In genomic region chr17:43544040-43544439, GRCm38 (mm10) we compare ENCODE assay signal across 45 mouse cellular contexts. TPM values are rescaled to one million over a fixed set of nuclear protein-coding genes. Genes with fewer than 3 reads are reported as not detected.
"Had no signal": no experiment of that assay in that cellular context is flagged by ENCODE, and none has a peak within 500 bp of the region (broad histone marks: within the 10 kb centered on the region; RNA-seq: fewer than 3 reads in every experiment).

No protein-coding gene starts in this region.

- H3K4me3 ChIP-seq: left cerebral cortex, adult 2 months; limb, embryonic 10.5 days; limb, embryonic 12.5 days; limb, embryonic 13.5 days; limb, embryonic 15.5 days; liver, embryonic 12.5 days; liver, embryonic 13.5 days; liver, embryonic 15.5 days; lung, embryonic 15.5 days; midbrain, embryonic 10.5 days; midbrain, embryonic 12.5 days; midbrain, embryonic 13.5 days; midbrain, embryonic 15.5 days; myocyte; neural tube, embryonic 12.5 days had no signal

- H3K9ac ChIP-seq: limb, embryonic 12.5 days; limb, embryonic 13.5 days; limb, embryonic 15.5 days; liver, embryonic 12.5 days; liver, embryonic 13.5 days; liver, embryonic 14.5 days; liver, embryonic 15.5 days; liver, postnatal 0 days; lung, embryonic 14.5 days; lung, embryonic 15.5 days; midbrain, embryonic 12.5 days; midbrain, embryonic 13.5 days; midbrain, embryonic 15.5 days; neural tube, embryonic 12.5 days had no signal

- H3K4me1 ChIP-seq: limb, embryonic 10.5 days; limb, embryonic 12.5 days; limb, embryonic 13.5 days; limb, embryonic 15.5 days; liver, embryonic 12.5 days; liver, embryonic 13.5 days; liver, embryonic 15.5 days; lung, embryonic 15.5 days; midbrain, embryonic 12.5 days; midbrain, embryonic 13.5 days; midbrain, embryonic 15.5 days; neural tube, embryonic 12.5 days had no signal

- H3K4me2 ChIP-seq: limb, embryonic 12.5 days; limb, embryonic 13.5 days; limb, embryonic 15.5 days; liver, embryonic 11.5 days; liver, embryonic 12.5 days; liver, embryonic 13.5 days; liver, embryonic 15.5 days; lung, embryonic 14.5 days; lung, embryonic 15.5 days; midbrain, embryonic 11.5 days; midbrain, embryonic 12.5 days; midbrain, embryonic 13.5 days; midbrain, embryonic 15.5 days; neural tube, embryonic 12.5 days had no signal

- H3K27ac ChIP-seq: left cerebral cortex, adult 2 months; limb, embryonic 10.5 days; limb, embryonic 12.5 days; limb, embryonic 13.5 days; limb, embryonic 15.5 days; liver, embryonic 12.5 days; liver, embryonic 13.5 days; liver, embryonic 14.5 days; liver, embryonic 15.5 days; lung, embryonic 15.5 days; macrophage; midbrain, embryonic 10.5 days; midbrain, embryonic 12.5 days; midbrain, embryonic 13.5 days; midbrain, embryonic 15.5 days; neural tube, embryonic 12.5 days had no signal

- ATAC-seq: liver, embryonic 12.5 days; liver, postnatal 0 days; lung, postnatal 0 days; midbrain, embryonic 13.5 days; midbrain, embryonic 15.5 days; midbrain, embryonic 16.5 days had no signal

- H3K36me3 ChIP-seq: limb, embryonic 10.5 days; limb, embryonic 12.5 days; limb, embryonic 13.5 days; limb, embryonic 15.5 days; liver, embryonic 12.5 days; liver, embryonic 13.5 days; liver, embryonic 15.5 days; lung, embryonic 15.5 days; midbrain, embryonic 10.5 days; midbrain, embryonic 12.5 days; midbrain, embryonic 13.5 days; midbrain, embryonic 15.5 days; neural tube, embryonic 12.5 days had no signal

- H3K9me3 ChIP-seq: limb, embryonic 10.5 days; limb, embryonic 12.5 days; limb, embryonic 13.5 days; limb, embryonic 15.5 days; liver, embryonic 12.5 days; liver, embryonic 13.5 days; liver, embryonic 15.5 days; lung, embryonic 15.5 days; midbrain, embryonic 10.5 days; midbrain, embryonic 12.5 days; midbrain, embryonic 13.5 days; midbrain, embryonic 15.5 days; neural tube, embryonic 12.5 days had no signal

- H3K27me3 ChIP-seq: limb, embryonic 12.5 days; limb, embryonic 13.5 days; limb, embryonic 15.5 days; liver, embryonic 12.5 days; liver, embryonic 13.5 days; liver, embryonic 15.5 days; lung, embryonic 15.5 days; midbrain, embryonic 12.5 days; midbrain, embryonic 13.5 days; midbrain, embryonic 15.5 days; neural tube, embryonic 12.5 days had no signal

- DNase-seq: left cerebral cortex, postnatal 4 days; liver; liver, embryonic 13.5 days; liver, postnatal 0 days; lung, adult 18-20 months; lung, adult 2 months; lung, embryonic 14.5 days; lung, postnatal 10 days; lung, postnatal 14 days; lung, postnatal 36 days; lung, postnatal 4 days; midbrain, embryonic 14.5 days had no signal

RNA-seq across cellular contexts. Expression of gene Ankrd66, which starts 0.6 kb away (rescaled TPM):
- total RNA-seq: left cerebral cortex, postnatal 10 days; left cerebral cortex, postnatal 14 days; liver, adult 2 months; megakaryocyte-erythroid progenitor cell, adult 5-6 weeks; midbrain, postnatal 0 days had no signal
- polyA plus RNA-seq: limb, embryonic 11.5 days; limb, embryonic 12.5 days; liver, adult 2 months; liver, embryonic 11.5 days; liver, embryonic 12.5 days; liver, embryonic 13.5 days; liver, embryonic 15.5 days; liver, embryonic 16.5 days; midbrain, embryonic 12.5 days; neural tube, embryonic 12.5 days had no signal

RNA-seq across cellular contexts. Expression of gene Pla2g7, which starts 23.9 kb away (rescaled TPM):
- total RNA-seq: megakaryocyte-erythroid progenitor cell, adult 5-6 weeks had no signal

RNA-seq across cellular contexts. Expression of gene Mep1a, which starts 41.4 kb away (rescaled TPM):
- total RNA-seq: left cerebral cortex, adult 2 months; left cerebral cortex, adult 8-10 months; left cerebral cortex, postnatal 14 days; left cerebral cortex, postnatal 25 days; left cerebral cortex, postnatal 36 days; left cerebral cortex, postnatal 4 days; liver, adult 2 months; megakaryocyte-erythroid progenitor cell, adult 5-6 weeks; midbrain, postnatal 0 days; monocyte, adult 5-6 weeks had no signal
- polyA plus RNA-seq: limb, embryonic 10.5 days; limb, embryonic 11.5 days; limb, embryonic 12.5 days; limb, embryonic 13.5 days; liver, embryonic 11.5 days; liver, embryonic 12.5 days; liver, embryonic 13.5 days; lung, embryonic 14.5 days; lung, embryonic 15.5 days; lung, embryonic 16.5 days; lung, postnatal 0 days; macrophage; midbrain, embryonic 10.5 days; midbrain, embryonic 11.5 days; midbrain, embryonic 12.5 days; midbrain, embryonic 16.5 days; midbrain, postnatal 0 days; myocyte; neural tube, embryonic 11.5 days; neural tube, embryonic 12.5 days had no signal
